Mouse (Mus musculus): ENCODE data around the gene Crim1.

DNA sequence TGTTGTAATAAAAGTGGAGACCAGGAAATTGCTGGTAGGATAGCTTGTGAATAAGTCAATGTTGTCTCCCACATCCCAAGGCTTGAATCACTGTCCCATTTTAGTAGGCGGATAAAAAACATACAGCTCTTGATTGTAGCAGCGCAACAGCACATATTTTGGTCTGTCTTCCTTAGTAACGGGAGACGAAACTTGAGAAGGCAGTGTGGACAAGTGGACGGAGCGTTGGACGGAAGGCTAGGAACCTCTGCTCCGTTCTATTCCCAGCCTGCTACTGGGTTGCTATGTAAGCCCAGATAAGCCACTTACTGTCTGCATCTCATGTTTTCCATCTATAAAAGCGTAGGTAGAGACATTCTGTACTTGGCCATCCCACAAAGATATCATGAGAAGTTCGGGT is 133.2 kb downstream of the Crim1 start:
- TF ChIP-seq GATA1 (IDR thresholded peaks at IDR 0.05; ENCODE audit: borderline replicate concordance, low read length) (no peak), FLI1 (IDR thresholded peaks at IDR 0.05; ENCODE audit: low read length) (no peak)
